Mouse (Mus musculus): ENCODE measurements around the gene Nudt19. TPM values are rescaled to one million over a fixed set of nuclear protein-coding genes. Genes with fewer than 3 reads are reported as not detected.

The Nudt19 gene
- polyA plus RNA-seq, 1 experiment from 2014 or later: 125 TPM

GRCm38 (mm10) chr7:35558681-35559080 lies 2.6 kb upstream of the Nudt19 start:
- no peak for DNase-seq (ENCODE audit: low spot score)
- 61% methylated on average over 2 of the region's 2 CpGs for WGBS
- H3K27ac ChIP-seq (ENCODE audit: low read depth, low read length): no peak overlapping the region

GRCm38 (mm10) chr7:35557577-35557976 lies 1.5 kb upstream of the Nudt19 start:
- Histone ChIP-seq H3K4me3 (ENCODE audit: low read depth, low read length) (no peak overlapping the region), H3K9ac (ENCODE audit: low read depth, low read length) (peak overlapping the region; percentile 54; the same call in 1 of the 2 replicates), H3K27ac (ENCODE audit: low read depth, low read length) (peak overlapping the region; percentile 97)

More at GRCm38 (mm10) chr7:35558681-35559080, 2.6 kb upstream of the Nudt19 start:
- Histone ChIP-seq H3K36me3 (ENCODE audit: control insufficient read depth, insufficient read depth, low read length) (no peaks in the 10 kb centered on the region), H3K4me2 (no peak overlapping the region), H3K27me3 (replicated peaks; ENCODE audit: control insufficient read depth, insufficient read depth, low read length) (no peaks in the 10 kb centered on the region), H3K9ac (ENCODE audit: low read depth, low read length) (no peak overlapping the region), H3K9me3 (ENCODE audit: control insufficient read depth, low read length) (no peaks in the 10 kb centered on the region), H3K4me3 (ENCODE audit: low read depth, low read length) (no peak overlapping the region), H3K4me1 (replicated peaks; ENCODE audit: control insufficient read depth, insufficient read depth, low read length) (peaks cover 43% of the 10 kb centered on the region)
- no peak for ATAC-seq (replicated peaks; ENCODE audit: low FRiP score)

GRCm38 (mm10) chr7:35556905-35557304 lies 801 bp upstream of the Nudt19 start:
- Histone ChIP-seq H3K9ac (ENCODE audit: low read depth, low read length) (peak overlapping the region; percentile 98), H3K27ac (ENCODE audit: low read depth, low read length) (peak overlapping the region; percentile 97), H3K27me3 (replicated peaks; ENCODE audit: control insufficient read depth, insufficient read depth, low read length) (no peaks in the 10 kb centered on the region), H3K4me1 (replicated peaks; ENCODE audit: control insufficient read depth, insufficient read depth, low read length) (peaks cover 35% of the 10 kb centered on the region), H3K4me2 (peak overlapping the region; percentile 88), H3K36me3 (ENCODE audit: control insufficient read depth, insufficient read depth, low read length) (no peaks in the 10 kb centered on the region), H3K4me3 (ENCODE audit: low read depth, low read length) (no peak overlapping the region), H3K9me3 (ENCODE audit: control insufficient read depth, low read length) (no peaks in the 10 kb centered on the region)
- ATAC-seq (replicated peaks; ENCODE audit: low FRiP score) (peak; percentile 51), DNase-seq (ENCODE audit: low spot score) (no peak)
- WGBS: 42% methylated on average over 5 of the region's 5 CpGs

More at GRCm38 (mm10) chr7:35557577-35557976, 1.5 kb upstream of the Nudt19 start:
- DNase-seq (ENCODE audit: low spot score) (no peak), ATAC-seq (replicated peaks; ENCODE audit: low FRiP score) (no peak)
- peaks cover 41% of the 10 kb centered on the region for H3K4me1 ChIP-seq (replicated peaks; ENCODE audit: control insufficient read depth, insufficient read depth, low read length)
- H3K9me3 ChIP-seq (ENCODE audit: control insufficient read depth, low read length): no peaks in the 10 kb centered on the region
- H3K4me2 ChIP-seq: peak overlapping the region; percentile 88
- 44% methylated on average over 3 of the region's 3 CpGs for WGBS
- H3K36me3 ChIP-seq (ENCODE audit: control insufficient read depth, insufficient read depth, low read length): no peaks in the 10 kb centered on the region
- no peaks in the 10 kb centered on the region for H3K27me3 ChIP-seq (replicated peaks; ENCODE audit: control insufficient read depth, insufficient read depth, low read length)

GRCm38 (mm10) chr7:35555224-35556204 lies 590 bp downstream of the Nudt19 start:
- WGBS: under 1% methylated on average over 93 of the region's 93 CpGs
- Histone ChIP-seq H3K27me3 (replicated peaks; ENCODE audit: control insufficient read depth, insufficient read depth, low read length) (no peaks in the 10 kb centered on the region), H3K9me3 (ENCODE audit: control insufficient read depth, low read length) (no peaks in the 10 kb centered on the region), H3K36me3 (ENCODE audit: control insufficient read depth, insufficient read depth, low read length) (peaks cover 11% of the 10 kb centered on the region), H3K4me3 (ENCODE audit: low read depth, low read length) (peak overlapping the region; percentile 83), H3K9ac (ENCODE audit: low read depth, low read length) (peak overlapping the region; percentile 98), H3K4me1 (replicated peaks; ENCODE audit: control insufficient read depth, insufficient read depth, low read length) (peaks cover 34% of the 10 kb centered on the region), H3K27ac (ENCODE audit: low read depth, low read length) (peak overlapping the region; percentile 97), H3K4me2 (peak overlapping the region; percentile 88)
- DNase-seq (ENCODE audit: low spot score) (peak; percentile 89), ATAC-seq (replicated peaks; ENCODE audit: low FRiP score) (peak; percentile 80)

GRCm38 (mm10) chr7:35554605-35555175 lies 1.4 kb downstream of the Nudt19 start:
- ATAC-seq (replicated peaks; ENCODE audit: low FRiP score) (peak; percentile 33), DNase-seq (ENCODE audit: low spot score) (peak; percentile 56)
- H3K9ac ChIP-seq (ENCODE audit: low read depth, low read length): peak overlapping the region; percentile 98
- peaks cover 28% of the 10 kb centered on the region for H3K4me1 ChIP-seq (replicated peaks; ENCODE audit: control insufficient read depth, insufficient read depth, low read length)
- peak overlapping the region; percentile 83 for H3K4me3 ChIP-seq (ENCODE audit: low read depth, low read length)
- WGBS: 7% methylated on average over 28 of the region's 28 CpGs
- H3K27ac ChIP-seq (ENCODE audit: low read depth, low read length): peak overlapping the region; percentile 97
- peak overlapping the region; percentile 88 for H3K4me2 ChIP-seq
- H3K9me3 ChIP-seq (ENCODE audit: control insufficient read depth, low read length): no peaks in the 10 kb centered on the region
- peaks cover 18% of the 10 kb centered on the region for H3K36me3 ChIP-seq (ENCODE audit: control insufficient read depth, insufficient read depth, low read length)
- H3K27me3 ChIP-seq (replicated peaks; ENCODE audit: control insufficient read depth, insufficient read depth, low read length): no peaks in the 10 kb centered on the region

GRCm38 (mm10) chr7:35553751-35554604 lies 2.1 kb downstream of the Nudt19 start:
- H3K9me3 ChIP-seq (ENCODE audit: control insufficient read depth, low read length): no peaks in the 10 kb centered on the region
- peaks cover 22% of the 10 kb centered on the region for H3K4me1 ChIP-seq (replicated peaks; ENCODE audit: control insufficient read depth, insufficient read depth, low read length)
- H3K27ac ChIP-seq (ENCODE audit: low read depth, low read length): peak overlapping the region; percentile 97
- peak overlapping the region; percentile 83 for H3K4me3 ChIP-seq (ENCODE audit: low read depth, low read length)
- 50% methylated on average over 10 of the region's 10 CpGs for WGBS
- ATAC-seq (replicated peaks; ENCODE audit: low FRiP score) (no peak), DNase-seq (ENCODE audit: low spot score) (no peak)
- H3K9ac ChIP-seq (ENCODE audit: low read depth, low read length): peak overlapping the region; percentile 98
- H3K4me2 ChIP-seq: peak overlapping the region; percentile 88
- H3K27me3 ChIP-seq (replicated peaks; ENCODE audit: control insufficient read depth, insufficient read depth, low read length): no peaks in the 10 kb centered on the region
- peaks cover 22% of the 10 kb centered on the region for H3K36me3 ChIP-seq (ENCODE audit: control insufficient read depth, insufficient read depth, low read length)

- Histone ChIP-seq H3K4me1 (replicated peaks; ENCODE audit: control insufficient read depth, insufficient read depth, low read length) (no peaks in the 10 kb centered on the region), H3K27me3 (replicated peaks; ENCODE audit: control insufficient read depth, insufficient read depth, low read length) (no peaks in the 10 kb centered on the region), H3K27ac (ENCODE audit: low read depth, low read length) (no peak overlapping the region), H3K4me3 (ENCODE audit: low read depth, low read length) (no peak overlapping the region), H3K9me3 (ENCODE audit: control insufficient read depth, low read length) (no peaks in the 10 kb centered on the region), H3K36me3 (ENCODE audit: control insufficient read depth, insufficient read depth, low read length) (peaks cover 25% of the 10 kb centered on the region), H3K4me2 (no peak overlapping the region), H3K9ac (ENCODE audit: low read depth, low read length) (no peak overlapping the region)
- ATAC-seq (replicated peaks; ENCODE audit: low FRiP score): peak; percentile 66
- WGBS: 39% methylated on average over 4 of the region's 4 CpGs
- DNase-seq (ENCODE audit: low spot score): no peak
These were observed 10.2 kb downstream of the Nudt19 start for GRCm38 (mm10) chr7:35545881-35546280.

GRCm38 (mm10) chr7:35537562-35537961 lies 18.5 kb downstream of the Nudt19 start, which contains the start of gene Tdrd12:
Gene Tdrd12, minus strand, starts transcription at chr7:35537745.
- ATAC-seq (replicated peaks; ENCODE audit: low FRiP score): no peak
- Histone ChIP-seq H3K4me1 (replicated peaks; ENCODE audit: control insufficient read depth, insufficient read depth, low read length) (no peaks in the 10 kb centered on the region), H3K36me3 (ENCODE audit: control insufficient read depth, insufficient read depth, low read length) (no peaks in the 10 kb centered on the region)

More at GRCm38 (mm10) chr7:35537562-35537961, 18.5 kb downstream of the Nudt19 start, which contains the start of gene Tdrd12:
- H3K4me2 ChIP-seq: no peak within 1 kb of the TSS
- 84% methylated on average over 17 of the region's 17 CpGs for WGBS
- H3K4me3 ChIP-seq (ENCODE audit: low read depth, low read length): no peak within 1 kb of the TSS
- no peak within 1 kb of the TSS for H3K9ac ChIP-seq (ENCODE audit: low read depth, low read length)
- H3K27ac ChIP-seq (ENCODE audit: low read depth, low read length): no peak within 1 kb of the TSS
- H3K27me3 ChIP-seq (replicated peaks; ENCODE audit: control insufficient read depth, insufficient read depth, low read length): no peaks in the 10 kb centered on the region
- DNase-seq (ENCODE audit: low spot score): no peak
- no peaks in the 10 kb centered on the region for H3K9me3 ChIP-seq (ENCODE audit: control insufficient read depth, low read length)

Measured in liver, embryonic 11.5 days (tissue).